Mouse (Mus musculus) thymus, adult 2 months (tissue): ENCODE results near the gene Rmi1. TPM values are rescaled to one million over a fixed set of nuclear protein-coding genes. Genes with fewer than 3 reads are reported as not detected.
A peak's percentile ranks its signal among the peaks of the same experiment; 100 is the strongest.
"Not testable (repeated sequence)": the region's sequence is repeated elsewhere in the genome, so short reads cannot be mapped to it uniquely, and the experiment has no call there.

ENCODE experiments used
- DNase-seq: peaks from one replicate; pipeline ENCODE4 v3.0.0; 2021
- H3K27ac ChIP-seq: fragments of 200-500 bp; 2 replicates; pipeline ENCODE4 v1.5.1; 2012; ENCODE audit warnings: low read length, control low read depth; ENCODE audit not compliant: control insufficient read depth, insufficient read depth
- H3K27me3 ChIP-seq: fragments of 200-500 bp; 2 replicates; pipeline ENCODE4 v1.6.1; 2012; ENCODE audit warnings: mild to moderate bottlenecking, low read length, moderate library complexity, mixed read lengths; ENCODE audit not compliant: control insufficient read depth, insufficient read depth
- H3K36me3 ChIP-seq: fragments of 200-500 bp; 2 replicates; pipeline ENCODE4 v1.6.1; 2012; ENCODE audit warnings: mild to moderate bottlenecking, low read length, moderate library complexity; ENCODE audit not compliant: control insufficient read depth, insufficient read depth
- H3K4me1 ChIP-seq: fragments of 200-500 bp; replicated peaks from 2 replicates; pipeline ENCODE4 v1.6.1; 2012; ENCODE audit warnings: low read length; ENCODE audit not compliant: control insufficient read depth, insufficient read depth
- H3K4me3 ChIP-seq: fragments of 200-500 bp; 2 replicates; pipeline ENCODE4 v1.5.1; 2012; ENCODE audit warnings: mild to moderate bottlenecking, low read length, control low read depth, moderate library complexity; ENCODE audit not compliant: control insufficient read depth, insufficient read depth
- CTCF ChIP-seq: fragments of 200-500 bp; IDR thresholded peaks from 2 replicates; pipeline ENCODE4 v1.5.1; 2012; ENCODE audit warnings: mild to moderate bottlenecking, control low read depth, low read length, moderate library complexity, borderline replicate concordance; ENCODE audit not compliant: control insufficient read depth, poor library complexity, insufficient read depth; ENCODE audit errors: extremely low read depth
- POLR2A ChIP-seq: fragments of 200-500 bp; IDR thresholded peaks from 2 replicates; pipeline ENCODE4 v1.6.1; 2012; ENCODE audit warnings: mild to moderate bottlenecking, low read length, control low read depth, moderate library complexity; ENCODE audit not compliant: control insufficient read depth, poor library complexity, insufficient read depth; ENCODE audit errors: extremely low read depth
- WGBS: fragments of 180-500 bp; shearing (Covaris S2); methylation state at CpG from one replicate; pipeline ENCODE4 v1.1.7; 2018; 5-methylcytosine and 5-hydroxymethylcytosine counted together
- polyA plus RNA-seq: library from polyadenylated mRNA; depleted of rRNA; stranded (reverse); fragments of >200 nt; gene quantifications from 2 replicates; pipeline ENCODE4 v1.2.3, GENCODE M21; 2012

Rmi1 gene
- polyA plus RNA-seq, 1 experiment, result 16.9 TPM

DNA sequence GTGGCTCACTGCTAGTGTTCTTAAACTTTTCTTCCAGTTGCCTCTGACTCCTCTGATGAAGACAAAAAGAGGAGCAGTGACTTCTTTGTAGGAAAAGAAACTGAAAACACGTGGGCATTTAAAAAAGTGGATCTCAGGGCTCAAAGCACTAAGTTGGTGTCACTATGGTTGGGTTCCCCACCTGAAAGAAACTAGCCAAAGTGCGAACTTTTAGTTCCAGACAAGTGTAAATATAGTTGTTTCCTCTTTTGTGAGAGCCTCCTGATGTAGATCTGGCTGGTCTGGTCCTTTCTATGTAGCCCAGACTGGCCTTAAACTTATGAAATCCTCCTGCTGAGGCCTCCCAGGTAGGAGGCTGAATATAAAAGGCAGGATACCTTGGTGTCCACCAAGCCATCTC lies 44.5 kb downstream of the Rmi1 start:
- 63% methylated on average over 2 of the region's 2 CpGs for WGBS

DNA sequence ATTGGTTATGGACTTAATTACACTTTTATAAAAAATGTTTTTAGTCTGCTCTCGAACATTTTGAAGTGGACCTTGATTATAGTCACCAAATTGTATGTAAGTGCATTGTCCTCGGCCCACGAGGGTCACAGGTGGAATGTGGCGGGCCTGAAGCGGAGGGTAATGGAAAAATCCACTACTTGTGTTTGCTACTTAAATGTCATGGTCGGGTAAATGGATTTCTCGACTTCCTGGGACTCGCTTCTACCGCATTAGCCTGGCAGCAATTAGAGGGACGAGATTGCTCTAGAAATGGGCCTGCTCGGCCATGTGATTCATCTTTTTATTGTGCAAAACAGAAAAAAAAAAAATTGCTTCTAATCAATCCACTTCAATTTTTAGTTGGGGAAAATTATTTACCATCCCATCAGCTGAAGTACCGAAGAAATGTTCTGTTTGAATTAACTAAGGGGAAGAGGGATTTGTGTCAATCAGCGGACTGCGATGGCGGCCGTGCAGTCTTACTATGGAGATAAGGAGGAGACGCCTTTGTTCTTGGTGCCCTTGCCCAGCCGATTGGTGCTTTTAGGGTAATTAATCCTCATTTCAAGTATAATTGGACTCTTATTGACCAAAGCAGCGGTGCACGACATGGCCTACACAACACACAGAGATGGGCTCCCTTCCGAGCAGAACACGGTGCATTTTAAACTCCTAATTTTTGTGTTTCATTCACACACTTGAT lies 48.6 kb downstream of the Rmi1 start:
- Histone ChIP-seq H3K27me3 (peaks cover 7% of the 10 kb centered on the region), H3K4me3 (no peak overlapping the region), H3K4me1 (peaks cover 4% of the 10 kb centered on the region), H3K36me3 (no peaks in the 10 kb centered on the region), H3K27ac (no peak overlapping the region)
- 92% methylated on average over 22 of the region's 22 CpGs for WGBS
- no peak for TF ChIP-seq CTCF
- no peak for TF ChIP-seq POLR2A
- no peak for DNase-seq

More for the DNA sequence above, 44.5 kb downstream of the Rmi1 start:
- H3K4me1 ChIP-seq, result peaks cover 3% of the 10 kb centered on the region
- no peaks in the 10 kb centered on the region for H3K36me3 ChIP-seq
- no peak overlapping the region for H3K27ac ChIP-seq
- no peak overlapping the region for H3K4me3 ChIP-seq
- DNase-seq, result no peak
- H3K27me3 ChIP-seq, result no peaks in the 10 kb centered on the region
- no peak for TF ChIP-seq POLR2A
- no peak for TF ChIP-seq CTCF

DNA sequence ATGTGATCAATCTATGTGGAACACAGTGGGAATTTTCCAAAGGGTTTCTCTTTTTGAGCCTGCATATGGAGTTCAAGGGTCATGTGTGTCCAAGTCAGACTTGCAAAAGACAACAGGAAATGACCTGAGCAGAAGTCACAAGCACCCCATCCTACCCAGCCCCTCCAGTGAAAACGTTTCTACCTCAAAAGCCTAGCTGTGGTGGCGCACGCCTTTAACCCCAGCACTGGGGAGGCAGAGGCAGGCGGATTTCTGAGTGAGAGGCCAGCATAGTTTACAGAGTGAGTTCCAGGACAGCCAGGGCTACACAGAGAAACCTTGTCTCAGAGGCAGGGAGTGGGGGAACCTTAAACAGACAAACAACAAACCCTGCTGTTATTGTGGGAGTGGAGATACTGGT lies 50.2 kb downstream of the Rmi1 start:
- no peaks in the 10 kb centered on the region for H3K36me3 ChIP-seq
- H3K4me3 ChIP-seq, result no peak overlapping the region
- WGBS, result 60% methylated on average over 4 of the region's 4 CpGs
- no peak for DNase-seq
- peaks cover 4% of the 10 kb centered on the region for H3K4me1 ChIP-seq
- no peak overlapping the region for H3K27ac ChIP-seq
- TF ChIP-seq POLR2A, result no peak
- TF ChIP-seq CTCF, result no peak
- peaks cover 7% of the 10 kb centered on the region for H3K27me3 ChIP-seq

DNA sequence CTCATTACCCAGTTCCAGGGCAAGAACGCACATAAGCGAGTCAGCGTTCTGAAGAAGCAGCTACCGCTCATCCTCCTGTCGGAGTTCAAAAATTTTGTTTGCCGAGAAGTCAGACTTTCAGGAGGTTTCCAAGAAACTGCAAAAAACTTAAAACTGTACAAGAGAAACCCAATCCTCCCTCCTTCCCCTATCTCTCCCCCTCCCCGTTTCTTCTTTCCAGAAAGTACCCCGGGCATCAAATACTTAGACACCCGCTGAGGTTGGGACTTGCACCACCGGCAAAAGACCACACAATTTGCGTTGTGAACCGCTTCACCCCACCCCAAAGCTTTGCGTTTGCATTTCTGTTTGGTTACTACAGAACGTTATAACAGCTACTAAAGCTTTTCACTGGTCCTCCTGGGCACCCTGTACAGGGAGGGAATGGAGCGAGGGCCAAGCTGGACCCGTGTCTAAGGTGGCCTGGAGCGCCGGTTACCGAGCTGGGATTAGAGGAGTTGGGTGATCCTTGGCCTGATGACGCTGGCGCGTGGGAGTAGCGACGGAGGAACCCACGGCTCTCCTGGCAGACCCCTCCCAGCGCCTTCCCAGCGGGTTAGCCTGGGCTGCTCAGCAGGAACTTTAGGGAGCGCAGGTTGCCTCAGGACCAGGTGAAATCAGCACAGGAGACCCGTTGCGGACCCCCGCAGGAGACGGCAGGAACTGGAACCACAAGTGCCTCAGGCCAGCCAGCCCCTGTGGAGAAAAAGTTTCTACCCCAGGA lies 50.8 kb downstream of the Rmi1 start:
- TF ChIP-seq POLR2A (no peak), CTCF (no peak)
- peak; percentile 5 for DNase-seq

DNA sequence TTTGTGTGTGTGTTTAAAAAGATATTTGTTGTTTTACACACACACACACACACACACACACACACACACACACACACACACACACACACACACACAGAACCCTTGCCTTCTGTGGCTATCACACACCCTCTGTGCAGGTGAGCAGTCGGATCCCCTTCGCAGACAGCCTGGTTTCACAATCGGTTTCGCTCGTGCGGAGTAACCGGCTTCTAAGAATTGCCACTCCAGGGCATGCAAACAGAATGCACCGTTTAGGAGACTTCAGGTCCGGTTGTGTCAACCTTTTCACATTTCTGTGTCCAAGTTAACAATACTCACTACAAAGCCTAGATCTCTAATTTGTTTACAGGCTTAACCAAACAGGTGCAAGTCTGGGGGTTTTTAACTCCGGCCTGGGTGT lies 51.5 kb downstream of the Rmi1 start:
- TF ChIP-seq POLR2A (no peak), CTCF (no peak)
- DNase-seq, result no peak
- Histone ChIP-seq H3K36me3 (no peaks in the 10 kb centered on the region), H3K27me3 (peaks cover 7% of the 10 kb centered on the region), H3K27ac (no peak overlapping the region), H3K4me3 (no peak overlapping the region), H3K4me1 (peaks cover 4% of the 10 kb centered on the region)
- WGBS, result 10% methylated on average over 10 of the region's 10 CpGs

More for the DNA sequence above, 50.8 kb downstream of the Rmi1 start:
- peaks cover 7% of the 10 kb centered on the region for H3K27me3 ChIP-seq
- H3K4me3 ChIP-seq, result no peak overlapping the region
- peaks cover 4% of the 10 kb centered on the region for H3K4me1 ChIP-seq
- no peak overlapping the region for H3K27ac ChIP-seq
- 15% methylated on average over 32 of the region's 32 CpGs for WGBS
- H3K36me3 ChIP-seq, result no peaks in the 10 kb centered on the region

DNA sequence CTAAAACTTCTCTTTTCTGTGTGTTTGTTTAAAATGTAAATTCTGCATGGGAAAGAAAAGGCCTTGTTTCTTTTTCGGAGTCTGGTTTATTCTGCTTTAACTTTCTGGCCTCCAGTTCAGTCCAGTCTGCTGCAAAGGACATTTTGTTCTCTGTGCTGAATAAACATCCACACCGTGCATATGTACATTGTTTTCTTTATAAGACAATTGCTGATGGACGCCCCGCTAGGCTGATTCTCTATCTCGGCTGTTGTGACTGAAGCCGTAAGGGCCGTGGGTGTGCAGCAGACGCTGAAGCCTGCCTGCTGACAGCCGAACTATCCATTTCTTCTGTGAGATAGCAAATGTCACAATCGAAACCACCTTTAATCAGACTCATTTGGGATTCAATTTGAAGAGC lies 54.5 kb downstream of the Rmi1 start:
- no peak for TF ChIP-seq POLR2A
- TF ChIP-seq CTCF, result no peak
- Histone ChIP-seq H3K4me1 (peaks cover 4% of the 10 kb centered on the region), H3K36me3 (no peaks in the 10 kb centered on the region), H3K27me3 (peaks cover 10% of the 10 kb centered on the region), H3K27ac (no peak overlapping the region), H3K4me3 (no peak overlapping the region)
- 78% methylated on average over 10 of the region's 10 CpGs for WGBS
- no peak for DNase-seq

DNA sequence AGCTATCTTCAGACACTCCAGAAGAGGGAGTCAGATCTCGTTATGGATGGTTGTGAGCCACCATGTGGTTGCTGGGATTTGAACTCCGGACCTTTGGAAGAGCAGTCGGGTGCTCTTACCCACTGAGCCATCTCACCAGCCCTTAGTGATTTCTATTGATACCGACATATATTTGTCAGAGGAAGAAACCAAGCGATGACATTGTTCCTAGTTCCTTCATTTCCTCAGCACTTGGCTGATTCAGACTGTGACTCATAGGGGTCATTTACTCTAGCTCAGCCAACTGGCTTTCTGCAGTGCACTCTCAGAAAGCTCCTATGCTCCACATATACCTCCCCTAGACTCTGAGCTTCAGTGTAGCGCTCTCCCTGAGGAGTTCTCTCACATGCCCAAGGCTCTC lies 56.8 kb downstream of the Rmi1 start:
- H3K27ac ChIP-seq, H3K4me1 ChIP-seq, H3K36me3 ChIP-seq, DNase-seq, H3K27me3 ChIP-seq, H3K4me3 ChIP-seq: not testable (repeated sequence)
- WGBS, result 73% methylated on average over 6 of the region's 6 CpGs
